Mouse (Mus musculus) embryonic facial prominence, embryonic 14.5 days (tissue): Measurements from ENCODE around the gene Phf20. TPM values are rescaled to one million over a fixed set of nuclear protein-coding genes. Genes with fewer than 3 reads are reported as not detected.
A peak's percentile ranks its signal among the peaks of the same experiment; 100 is the strongest.

Experiments
- ATAC-seq: fragments of 200-750 bp; cut with Nextera tagmentation; 2 replicates; pipeline ENCODE4 v1.8.0; 2017; ENCODE audit warnings: low read depth, moderate number of reproducible peaks, moderate TSS enrichment
- DNase-seq: peaks from one replicate; pipeline ENCODE4 v3.0.0-alpha.2; 2015; ENCODE audit warnings: low spot score
- H3K27ac ChIP-seq: fragments of 300-500 bp; sonication (generic); replicated peaks from 2 replicates; pipeline ENCODE4 v1.5.1; 2014; ENCODE audit warnings: low read depth, mild to moderate bottlenecking, low read length, moderate library complexity
- H3K27me3 ChIP-seq: fragments of 300-500 bp; sonication (generic); replicated peaks from 2 replicates; pipeline ENCODE4 v1.6.1; 2014; ENCODE audit warnings: low read length; ENCODE audit not compliant: control insufficient read depth, insufficient read depth
- H3K36me3 ChIP-seq: fragments of 300-500 bp; sonication (generic); 2 replicates; pipeline ENCODE4 v1.6.1; 2014; ENCODE audit warnings: low read length, mixed read lengths; ENCODE audit not compliant: control insufficient read depth, insufficient read depth
- H3K4me1 ChIP-seq: fragments of 300-500 bp; sonication (generic); 2 replicates; pipeline ENCODE4 v1.6.1; 2014; ENCODE audit warnings: antibody characterized with exemption, low read length; ENCODE audit not compliant: control insufficient read depth, insufficient read depth
- H3K4me2 ChIP-seq: fragments of 300-500 bp; sonication (generic); 2 replicates; pipeline ENCODE4 v1.6.1; 2014; ENCODE audit warnings: low read depth, mild to moderate bottlenecking, low read length, moderate library complexity, mixed read lengths
- H3K4me3 ChIP-seq: fragments of 300-500 bp; sonication (generic); 2 replicates; pipeline ENCODE4 v1.5.1; 2014; ENCODE audit warnings: low read depth, mild to moderate bottlenecking, low read length
- H3K9ac ChIP-seq: fragments of 300-500 bp; sonication (generic); 2 replicates; pipeline ENCODE4 v1.6.1; 2014; ENCODE audit warnings: low read depth, mild to moderate bottlenecking, low read length, moderate library complexity, mixed read lengths
- H3K9me3 ChIP-seq: fragments of 300-500 bp; sonication (generic); 2 replicates; pipeline ENCODE4 v1.6.1; 2016; ENCODE audit warnings: low read length; ENCODE audit not compliant: control insufficient read depth
- WGBS: fragments of 180-500 bp; shearing (Covaris S2); extraction: QIAGEN DNeasy Blood & Tissue Kit; methylation state at CpG from one replicate; pipeline ENCODE4 v1.1.7; 2014; 5-methylcytosine and 5-hydroxymethylcytosine counted together
- polyA plus RNA-seq: library from polyadenylated mRNA; unstranded; fragments of >200 nt; fragmentation: Nextera tagmentation; extraction: Ambion mirVana; gene quantifications from 2 replicates; pipeline ENCODE4 v1.2.1, GENCODE M21; 2014

Phf20 gene
- polyA plus RNA-seq, 1 experiment from 2014 or later, result 69.8 TPM

- 92% methylated on average over 7 of the region's 9 CpGs for WGBS
- no peak for ATAC-seq
Observed at GRCm38 (mm10) chr2:156267636-156268035, 71.4 kb downstream of the Phf20 start.

DNA sequence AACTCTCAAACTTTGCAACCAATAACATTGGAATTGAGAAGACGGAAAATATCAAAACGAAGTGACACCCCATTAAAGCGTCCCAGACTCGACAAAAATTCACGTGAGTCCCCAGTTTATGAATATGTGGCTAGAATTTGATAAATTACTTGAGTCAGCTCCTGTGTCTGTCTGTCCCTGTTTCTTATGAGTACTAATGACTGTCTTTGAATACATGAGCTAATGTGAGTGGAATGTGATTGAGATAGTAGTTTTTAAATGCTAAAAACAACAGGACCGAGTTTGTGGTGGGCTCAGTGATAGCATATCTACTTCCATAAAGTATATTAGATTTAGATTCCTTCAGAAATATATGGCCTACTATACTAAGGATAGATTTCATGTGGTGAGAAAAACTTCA lies 76.3 kb downstream of the Phf20 start:
- Histone ChIP-seq H3K36me3 (peaks cover 67% of the 10 kb centered on the region), H3K27me3 (no peaks in the 10 kb centered on the region), H3K4me2 (no peak overlapping the region), H3K27ac (no peak overlapping the region), H3K4me3 (no peak overlapping the region), H3K9ac (no peak overlapping the region), H3K4me1 (no peaks in the 10 kb centered on the region), H3K9me3 (no peaks in the 10 kb centered on the region)
- no peak for DNase-seq
- 92% methylated on average over 6 of the region's 6 CpGs for WGBS
- ATAC-seq, result no peak

More at GRCm38 (mm10) chr2:156267636-156268035, 71.4 kb downstream of the Phf20 start:
- no peak for DNase-seq
- Histone ChIP-seq H3K9ac (no peak overlapping the region), H3K27me3 (no peaks in the 10 kb centered on the region), H3K27ac (no peak overlapping the region), H3K9me3 (no peaks in the 10 kb centered on the region), H3K4me1 (no peaks in the 10 kb centered on the region), H3K4me3 (no peak overlapping the region), H3K4me2 (no peak overlapping the region), H3K36me3 (peaks cover 51% of the 10 kb centered on the region)

DNA sequence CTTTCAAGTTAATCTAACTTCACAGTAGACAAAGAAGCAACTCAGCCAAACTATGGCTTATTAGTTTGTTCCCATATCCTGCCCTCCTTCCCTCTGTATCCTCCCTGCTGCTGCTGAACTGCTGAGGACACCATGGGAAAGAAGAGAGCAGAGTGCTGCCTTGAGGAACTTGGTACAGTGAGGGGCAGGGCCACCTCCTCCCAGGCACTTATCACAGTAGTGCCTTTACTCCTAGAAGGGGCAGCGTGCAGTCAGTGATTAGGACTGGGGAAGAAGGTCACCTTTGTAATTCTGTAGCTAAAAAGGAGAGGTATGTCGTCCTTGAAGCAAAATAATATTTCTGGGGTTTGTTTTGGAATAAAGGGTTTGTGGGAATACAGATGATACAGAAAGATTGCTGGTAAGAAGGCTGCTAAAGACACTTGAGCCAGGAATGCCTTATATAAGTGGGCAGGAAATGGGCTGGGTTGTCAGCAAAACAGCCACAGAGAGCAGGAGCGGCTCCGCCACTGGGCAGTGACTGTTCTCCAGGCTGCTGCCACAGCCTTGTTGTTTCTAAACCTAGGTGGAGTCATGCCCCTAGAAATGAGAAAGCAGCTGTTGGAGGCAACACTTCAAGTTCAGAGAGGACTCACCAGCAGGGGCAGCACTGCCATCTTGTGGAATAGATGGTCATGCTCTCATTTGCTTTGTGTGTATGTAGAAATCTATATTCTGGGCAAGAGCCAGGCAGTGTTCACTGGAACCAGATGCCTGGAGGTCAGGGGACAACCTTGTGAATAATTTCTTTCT lies 82.2 kb downstream of the Phf20 start:
- H3K9me3 ChIP-seq, result no peaks in the 10 kb centered on the region
- no peaks in the 10 kb centered on the region for H3K4me1 ChIP-seq
- no peaks in the 10 kb centered on the region for H3K27me3 ChIP-seq
- H3K4me2 ChIP-seq, result no peak overlapping the region
- peaks cover 46% of the 10 kb centered on the region for H3K36me3 ChIP-seq
- ATAC-seq (peak; percentile 75), DNase-seq (peak; percentile 94)
- no peak overlapping the region for H3K9ac ChIP-seq
- no peak overlapping the region for H3K4me3 ChIP-seq
- WGBS, result 52% methylated on average over 4 of the region's 4 CpGs
- no peak overlapping the region; the same call in 1 of the 2 replicates for H3K27ac ChIP-seq

GRCm38 (mm10) chr2:156281227-156281626 lies 85.0 kb downstream of the Phf20 start:
- peaks cover 45% of the 10 kb centered on the region for H3K36me3 ChIP-seq
- WGBS, result 91% methylated on average over 4 of the region's 4 CpGs
- no peak for ATAC-seq

DNA sequence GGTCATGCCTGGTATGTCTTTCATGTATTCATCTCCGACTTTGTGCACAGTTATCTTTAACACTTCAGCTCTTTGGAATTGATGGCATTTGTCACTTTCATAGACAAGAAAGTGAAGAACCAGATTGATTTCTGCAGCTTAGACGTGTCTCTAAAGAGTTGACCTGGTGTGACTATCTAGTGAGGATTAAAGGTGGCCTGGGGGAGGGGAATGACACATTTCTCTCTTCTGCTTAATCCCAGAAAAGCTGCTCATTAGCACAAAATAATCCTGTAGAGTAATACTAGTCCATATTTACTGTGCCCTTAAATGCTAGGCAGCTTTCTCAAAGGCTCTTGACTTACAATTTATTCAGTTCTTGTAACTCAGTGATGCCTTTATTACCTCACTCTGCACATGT lies 88.9 kb downstream of the Phf20 start:
- no peak overlapping the region for H3K4me3 ChIP-seq
- H3K27ac ChIP-seq, result no peak overlapping the region
- ATAC-seq (no peak), DNase-seq (no peak)
- H3K27me3 ChIP-seq, result no peaks in the 10 kb centered on the region
- peaks cover 53% of the 10 kb centered on the region for H3K36me3 ChIP-seq
- H3K9ac ChIP-seq, result no peak overlapping the region
- no peaks in the 10 kb centered on the region for H3K4me1 ChIP-seq
- H3K9me3 ChIP-seq, result no peaks in the 10 kb centered on the region
- WGBS, result 77% methylated on average over 2 of the region's 2 CpGs
- no peak overlapping the region for H3K4me2 ChIP-seq

More at GRCm38 (mm10) chr2:156281227-156281626, 85.0 kb downstream of the Phf20 start:
- Histone ChIP-seq H3K9ac (no peak overlapping the region), H3K27me3 (no peaks in the 10 kb centered on the region), H3K4me3 (no peak overlapping the region), H3K4me2 (no peak overlapping the region), H3K9me3 (no peaks in the 10 kb centered on the region), H3K27ac (no peak overlapping the region), H3K4me1 (no peaks in the 10 kb centered on the region)
- DNase-seq, result no peak

GRCm38 (mm10) chr2:156286733-156287132 lies 90.5 kb downstream of the Phf20 start:
- no peaks in the 10 kb centered on the region for H3K27me3 ChIP-seq
- no peak overlapping the region for H3K9ac ChIP-seq
- H3K36me3 ChIP-seq, result peaks cover 57% of the 10 kb centered on the region
- H3K27ac ChIP-seq, result no peak overlapping the region
- H3K9me3 ChIP-seq, result no peaks in the 10 kb centered on the region
- no peak overlapping the region for H3K4me3 ChIP-seq
- no peaks in the 10 kb centered on the region for H3K4me1 ChIP-seq
- ATAC-seq (no peak), DNase-seq (no peak)
- no peak overlapping the region for H3K4me2 ChIP-seq
- WGBS, result 100% methylated on average over 4 of the region's 4 CpGs

- ATAC-seq (no peak), DNase-seq (no peak)
- Histone ChIP-seq H3K4me3 (no peak overlapping the region), H3K27ac (no peak overlapping the region), H3K27me3 (no peaks in the 10 kb centered on the region), H3K9me3 (no peaks in the 10 kb centered on the region), H3K4me2 (no peak overlapping the region), H3K4me1 (no peaks in the 10 kb centered on the region), H3K36me3 (peaks cover 61% of the 10 kb centered on the region), H3K9ac (no peak overlapping the region)
- 91% methylated on average over 2 of the region's 2 CpGs for WGBS
Observed at GRCm38 (mm10) chr2:156288222-156288621, 92.0 kb downstream of the Phf20 start.

DNA sequence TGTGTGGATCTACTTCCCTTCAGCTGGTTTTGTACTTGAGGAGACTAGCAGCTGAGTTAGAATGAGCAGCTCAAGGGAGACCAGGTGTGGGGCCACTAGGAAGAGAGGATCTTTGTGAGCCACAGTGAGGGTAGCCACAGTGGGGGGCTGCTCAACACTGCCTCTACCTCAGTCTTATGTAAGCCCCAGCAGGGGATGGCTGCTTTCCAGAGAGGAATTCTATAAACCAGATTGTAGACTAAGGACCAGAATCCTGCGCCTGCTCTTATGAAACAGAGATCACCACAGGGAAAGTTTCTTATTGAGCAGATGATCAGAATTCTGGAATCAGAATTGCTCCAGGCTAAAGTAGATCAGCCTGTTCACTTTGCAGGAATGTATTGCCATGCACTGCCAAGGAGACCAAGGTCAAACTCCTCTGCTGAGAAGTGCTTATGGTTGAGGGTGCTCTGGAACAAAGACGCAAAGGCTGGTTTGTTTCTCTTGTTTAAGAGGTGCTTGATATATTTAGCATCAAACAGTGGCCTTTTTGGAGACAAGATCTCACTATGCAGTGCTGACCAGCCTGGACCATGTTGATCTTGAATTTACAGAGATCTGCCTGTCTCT lies 93.4 kb downstream of the Phf20 start:
- Histone ChIP-seq H3K4me3 (no peak overlapping the region), H3K4me2 (no peak overlapping the region), H3K36me3 (peaks cover 75% of the 10 kb centered on the region), H3K9me3 (no peaks in the 10 kb centered on the region), H3K4me1 (no peaks in the 10 kb centered on the region), H3K9ac (no peak overlapping the region), H3K27me3 (no peaks in the 10 kb centered on the region), H3K27ac (no peak overlapping the region)
- ATAC-seq (no peak), DNase-seq (no peak)
- WGBS, result 90% methylated on average over 2 of the region's 2 CpGs

GRCm38 (mm10) chr2:156291998-156292397 lies 95.7 kb downstream of the Phf20 start:
- 83% methylated on average over 1 of the region's 1 CpGs for WGBS
- no peak overlapping the region for H3K4me3 ChIP-seq
- no peaks in the 10 kb centered on the region for H3K27me3 ChIP-seq
- H3K36me3 ChIP-seq, result peaks cover 81% of the 10 kb centered on the region
- no peak overlapping the region for H3K4me2 ChIP-seq
- no peak overlapping the region for H3K27ac ChIP-seq
- no peaks in the 10 kb centered on the region for H3K9me3 ChIP-seq
- no peak overlapping the region for H3K9ac ChIP-seq
- DNase-seq, result no peak
- H3K4me1 ChIP-seq, result no peaks in the 10 kb centered on the region
- ATAC-seq, result no peak
